8 mouse cellular contexts compared by ENCODE assay signal in genomic region chr7:72391323-72391722, GRCm38 (mm10).
DNase-seq lines count a peak whose midpoint lies in the region; ATAC-seq and TF ChIP-seq lines count a peak whose summit lies in the region.

No protein-coding gene starts in this region.

- H3K36me3 ChIP-seq in thymus, adult 2 months (ENCODE audit: control insufficient read depth, insufficient read depth, low read length) = no peaks in the 10 kb centered on the region
- H3K36me3 ChIP-seq in forebrain, embryonic 16.5 days (ENCODE audit: control insufficient read depth, insufficient read depth) = no peaks in the 10 kb centered on the region
- H3K36me3 ChIP-seq in midbrain, embryonic 15.5 days (replicated peaks) = no peaks in the 10 kb centered on the region

- H3K9me3 ChIP-seq in forebrain, embryonic 16.5 days (ENCODE audit: control insufficient read depth, low read length) = no peaks in the 10 kb centered on the region
- H3K9me3 ChIP-seq in midbrain, embryonic 15.5 days = no peaks in the 10 kb centered on the region

- H3K27me3 ChIP-seq in thymus, adult 2 months (ENCODE audit: control insufficient read depth, insufficient read depth, low read length) = no peaks in the 10 kb centered on the region
- no peaks in the 10 kb centered on the region for H3K27me3 ChIP-seq in forebrain, embryonic 16.5 days (replicated peaks; ENCODE audit: control insufficient read depth, insufficient read depth, low read length)
- no peaks in the 10 kb centered on the region for H3K27me3 ChIP-seq in midbrain, embryonic 15.5 days (replicated peaks)

- H3K9ac ChIP-seq in forebrain, embryonic 16.5 days (replicated peaks; ENCODE audit: low read depth, low read length) = no peak overlapping the region
- no peak overlapping the region for H3K9ac ChIP-seq in midbrain, embryonic 15.5 days

- DNase-seq in heart, postnatal 14 days = peak; percentile 2 to 33
- no peak for DNase-seq in heart, postnatal 36 days
- DNase-seq in thymus, adult 2 months = peak; percentile 5
- no peak for DNase-seq in thymus, adult 18-20 months
- DNase-seq in cerebellum, adult 9-11 months = no peak

- WGBS in thymus, adult 2 months = 48% methylated on average over 7 of the region's 7 CpGs
- WGBS in forebrain, embryonic 16.5 days = 38% methylated on average over 7 of the region's 7 CpGs
- WGBS in midbrain, embryonic 15.5 days = 31% methylated on average over 7 of the region's 7 CpGs

- no peak overlapping the region for H3K4me3 ChIP-seq in thymus, adult 2 months (ENCODE audit: control insufficient read depth, insufficient read depth, low read length)
- no peak overlapping the region for H3K4me3 ChIP-seq in forebrain, embryonic 16.5 days (replicated peaks; ENCODE audit: low read length)
- H3K4me3 ChIP-seq in midbrain, embryonic 15.5 days = no peak overlapping the region

- no peaks in the 10 kb centered on the region for H3K4me1 ChIP-seq in thymus, adult 2 months (replicated peaks; ENCODE audit: control insufficient read depth, insufficient read depth, low read length)
- no peaks in the 10 kb centered on the region for H3K4me1 ChIP-seq in forebrain, embryonic 16.5 days (replicated peaks; ENCODE audit: control insufficient read depth, insufficient read depth, low read length)
- H3K4me1 ChIP-seq in midbrain, embryonic 15.5 days = no peaks in the 10 kb centered on the region

- H3K4me2 ChIP-seq in forebrain, embryonic 16.5 days (ENCODE audit: low read length) = no peak overlapping the region
- H3K4me2 ChIP-seq in midbrain, embryonic 15.5 days = no peak overlapping the region

- 0 out of 2 replicates have a peak, but pooled peaks have one; percentile 26 for ATAC-seq in forebrain, embryonic 16.5 days
- ATAC-seq in midbrain, embryonic 15.5 days (replicated peaks) = peak; percentile 52; the same call in 1 of the 2 replicates
- ATAC-seq in activated CD4-positive, CD25-positive, alpha-beta regulatory T cell, adult 4 months = no peak

- H3K27ac ChIP-seq in thymus, adult 2 months (ENCODE audit: control insufficient read depth, insufficient read depth, low read length) = no peak overlapping the region
- H3K27ac ChIP-seq in forebrain, embryonic 16.5 days (ENCODE audit: low read length) = no peak overlapping the region
- H3K27ac ChIP-seq in midbrain, embryonic 15.5 days = no peak overlapping the region

- no peak for TF ChIP-seq POLR2A in thymus, adult 2 months (IDR thresholded peaks at IDR 0.05; ENCODE audit: control insufficient read depth, extremely low read depth, insufficient read depth, low read length, poor library complexity)

- intact Hi-C loops in heart, postnatal 14 days (cut with DNase I) = no loop called here
- intact Hi-C loops in heart, postnatal 36 days (cut with DNase I) = no loop called here

- no peak for TF ChIP-seq CTCF in thymus, adult 2 months (IDR thresholded peaks at IDR 0.05; ENCODE audit: borderline replicate concordance, control insufficient read depth, extremely low read depth, insufficient read depth, low read length, poor library complexity)

Comparison
In these comparisons a context has a peak if more than half of its experiments do, and no peak if none do; other contexts are left out.
1. DNase-seq: peak in heart, postnatal 14 days (2 of 2) and thymus, adult 2 months (single experiment); none in heart, postnatal 36 days (0 of 2), thymus, adult 18-20 months (0 of 2) and cerebellum, adult 9-11 months (single experiment).